9 mouse cellular contexts compared by ENCODE assay signal in genomic region chr11:94339732-94340585, GRCm38 (mm10). TPM values are rescaled to one million over a fixed set of nuclear protein-coding genes. Genes with fewer than 3 reads are reported as not detected.
DNase-seq lines count a peak whose midpoint lies in the region; ATAC-seq and TF ChIP-seq lines count a peak whose summit lies in the region.
"Had no signal": no experiment of that assay in that cellular context is flagged by ENCODE, and none has a peak within 500 bp of the region (broad histone marks: within the 10 kb centered on the region; RNA-seq: fewer than 3 reads in every experiment).

No protein-coding gene starts in this region.

- WGBS in hindbrain, postnatal 0 days, result 56% methylated on average over 18 of the region's 18 CpGs
- WGBS in limb, embryonic 11.5 days, result 58% methylated on average over 18 of the region's 18 CpGs
- WGBS in midbrain, embryonic 12.5 days, result 58% methylated on average over 18 of the region's 18 CpGs

- H3K4me1 ChIP-seq in hindbrain, postnatal 0 days (ENCODE audit: insufficient read depth, low read length), result peaks cover 10% of the 10 kb centered on the region
- peaks cover 35% of the 10 kb centered on the region for H3K4me1 ChIP-seq in limb, embryonic 11.5 days (ENCODE audit: control insufficient read depth, insufficient read depth, low read length)
- peaks cover 51% of the 10 kb centered on the region for H3K4me1 ChIP-seq in midbrain, embryonic 12.5 days

- H3K27me3 ChIP-seq in hindbrain, postnatal 0 days (ENCODE audit: insufficient read depth, low read length), result no peaks in the 10 kb centered on the region
- no peaks in the 10 kb centered on the region for H3K27me3 ChIP-seq in limb, embryonic 11.5 days (ENCODE audit: control insufficient read depth, insufficient read depth, low read length)
- peaks cover 5% of the 10 kb centered on the region for H3K27me3 ChIP-seq in midbrain, embryonic 12.5 days
- no peaks in the 10 kb centered on the region for H3K27me3 ChIP-seq in splenic B cell, adult 2 months (ENCODE audit: control insufficient read depth, insufficient read depth, low read length, poor library complexity, severe bottlenecking)

- peak; percentile 65 for ATAC-seq in frontal cortex, adult (ENCODE audit: low TSS enrichment)
- peak; percentile 90 for ATAC-seq in hindbrain, postnatal 0 days
- no peak for ATAC-seq in limb, embryonic 11.5 days (ENCODE audit: insufficient number of reproducible peaks, low FRiP score, low TSS enrichment, low read depth)
- peak; percentile 79 for ATAC-seq in midbrain, embryonic 12.5 days (ENCODE audit: low FRiP score, low read depth)

- peak; percentile 86 for TF ChIP-seq CTCF in hindbrain, postnatal 0 days (IDR thresholded peaks at IDR 0.05; ENCODE audit: low read depth)

- peaks cover 23% of the 10 kb centered on the region for H3K36me3 ChIP-seq in hindbrain, postnatal 0 days (ENCODE audit: insufficient read depth, low read length)
- H3K36me3 ChIP-seq in limb, embryonic 11.5 days (ENCODE audit: control insufficient read depth, insufficient read depth, low read length), result peaks cover 8% of the 10 kb centered on the region; the same call in 1 of the 2 replicates
- peaks cover 44% of the 10 kb centered on the region for H3K36me3 ChIP-seq in midbrain, embryonic 12.5 days
- H3K36me3 ChIP-seq in splenic B cell, adult 2 months (ENCODE audit: control insufficient read depth, insufficient read depth, low read length, poor library complexity, severe bottlenecking), result peaks cover 5% of the 10 kb centered on the region

- H3K9me3 ChIP-seq in hindbrain, postnatal 0 days (ENCODE audit: low read length), result no peaks in the 10 kb centered on the region
- H3K9me3 ChIP-seq in limb, embryonic 11.5 days (ENCODE audit: control insufficient read depth, low read length), result no peaks in the 10 kb centered on the region
- no peaks in the 10 kb centered on the region for H3K9me3 ChIP-seq in midbrain, embryonic 12.5 days

- H3K4me3 ChIP-seq in hindbrain, postnatal 0 days (ENCODE audit: low read length), result no peak overlapping the region
- H3K4me3 ChIP-seq in limb, embryonic 11.5 days (ENCODE audit: low read depth, low read length), result no peak overlapping the region
- no peak overlapping the region for H3K4me3 ChIP-seq in midbrain, embryonic 12.5 days

- H3K27ac ChIP-seq in hindbrain, postnatal 0 days, result no peak overlapping the region
- no peak overlapping the region for H3K27ac ChIP-seq in limb, embryonic 11.5 days (replicated peaks; ENCODE audit: low read depth, low read length)
- peak overlapping the region; percentile 21; the same call in 1 of the 2 replicates for H3K27ac ChIP-seq in midbrain, embryonic 12.5 days (replicated peaks)

- DNase-seq in frontal cortex, postnatal 10 days (ENCODE audit: low spot score in 2 of 2), result no peak
- DNase-seq in ZHBTc4 (ENCODE audit: low read depth, low spot score), result peak; percentile 81
- DNase-seq in embryo, embryonic 9.5 days (ENCODE audit: extremely low spot score), result peak; percentile 70
- peak; percentile 92 for DNase-seq in hindbrain, postnatal 0 days (ENCODE audit: low spot score)
- DNase-seq in limb, embryonic 11.5 days (ENCODE audit: low spot score), result peak; percentile 66
- DNase-seq in splenic B cell, adult 2 months (ENCODE audit: low read depth, low spot score), result peak; percentile 67

- H3K4me2 ChIP-seq in hindbrain, postnatal 0 days (ENCODE audit: low read depth, low read length), result no peak overlapping the region
- no peak overlapping the region for H3K4me2 ChIP-seq in limb, embryonic 11.5 days (ENCODE audit: low read depth, severe bottlenecking)
- H3K4me2 ChIP-seq in midbrain, embryonic 12.5 days (replicated peaks), result no peak overlapping the region

- H3K9ac ChIP-seq in hindbrain, postnatal 0 days (replicated peaks; ENCODE audit: low read length), result no peak overlapping the region
- H3K9ac ChIP-seq in limb, embryonic 11.5 days (ENCODE audit: low read length), result no peak overlapping the region
- no peak overlapping the region for H3K9ac ChIP-seq in midbrain, embryonic 12.5 days (replicated peaks)

RNA-seq across cellular contexts. Expression of gene Ankrd40, which starts 12.2 kb away (rescaled TPM):
- 48.1 and 69.1 TPM in 2 replicates for total RNA-seq in hindbrain, postnatal 0 days (2014; rRNA removed)
- 15.1 and 16.2 TPM in 2 replicates for polyA plus RNA-seq in hindbrain, postnatal 0 days (2015; fragmentation: Nextera tagmentation; extraction: Ambion mirVana)
- polyA plus RNA-seq in limb, embryonic 11.5 days (2014; fragmentation: Nextera tagmentation; extraction: Ambion mirVana), result 24.1 and 25.8 TPM in 2 replicates
- 19.7 and 21.7 TPM in 2 replicates for polyA plus RNA-seq in midbrain, embryonic 12.5 days (2016; fragmentation: Nextera tagmentation; extraction: Ambion mirVana)

RNA-seq across cellular contexts. Expression of gene Luc7l3, which starts 18.2 kb away (rescaled TPM):
- 36.8 and 44.3 TPM in 2 replicates for total RNA-seq in hindbrain, postnatal 0 days (2014; rRNA removed)
- polyA plus RNA-seq in hindbrain, postnatal 0 days (2015; fragmentation: Nextera tagmentation; extraction: Ambion mirVana), result 101 and 115 TPM in 2 replicates
- 123 and 125 TPM in 2 replicates for polyA plus RNA-seq in limb, embryonic 11.5 days (2014; fragmentation: Nextera tagmentation; extraction: Ambion mirVana)
- polyA plus RNA-seq in midbrain, embryonic 12.5 days (2016; fragmentation: Nextera tagmentation; extraction: Ambion mirVana), result 145 and 162 TPM in 2 replicates

RNA-seq across cellular contexts. Expression of gene Abcc3, which starts 52.8 kb away (rescaled TPM):
- 4.5 and 4.7 TPM in 2 replicates for total RNA-seq in hindbrain, postnatal 0 days (2014; rRNA removed)
- 1.0 and 1.8 TPM in 2 replicates for polyA plus RNA-seq in hindbrain, postnatal 0 days (2015; fragmentation: Nextera tagmentation; extraction: Ambion mirVana)
- 0.55 and 0.88 TPM in 2 replicates for polyA plus RNA-seq in limb, embryonic 11.5 days (2014; fragmentation: Nextera tagmentation; extraction: Ambion mirVana)
- 0.57 and 0.89 TPM in 2 replicates for polyA plus RNA-seq in midbrain, embryonic 12.5 days (2016; fragmentation: Nextera tagmentation; extraction: Ambion mirVana)

RNA-seq across cellular contexts. Expression of gene Gm21885, which starts 58.3 kb away (rescaled TPM):
- total RNA-seq in hindbrain, postnatal 0 days (2014; rRNA removed), result not detected in 2 replicates
- polyA plus RNA-seq in hindbrain, postnatal 0 days (2015; fragmentation: Nextera tagmentation; extraction: Ambion mirVana), result 0.24 TPM in 1 of 2 replicates, not detected in the other
- polyA plus RNA-seq in limb, embryonic 11.5 days (2014; fragmentation: Nextera tagmentation; extraction: Ambion mirVana), result 0.51 and 0.52 TPM in 2 replicates
- 0.32 and 0.42 TPM in 2 replicates for polyA plus RNA-seq in midbrain, embryonic 12.5 days (2016; fragmentation: Nextera tagmentation; extraction: Ambion mirVana)
- total RNA-seq: layer of hippocampus, adult 18-20 months had no signal

Comparison
In these comparisons a context has a peak if more than half of its experiments do, and no peak if none do; other contexts are left out.
1. DNase-seq: peak in ZHBTc4 (single experiment), embryo, embryonic 9.5 days (single experiment), hindbrain, postnatal 0 days (single experiment), limb, embryonic 11.5 days (single experiment) and splenic B cell, adult 2 months (single experiment); none in frontal cortex, postnatal 10 days (0 of 2).